Mouse (Mus musculus) liver, embryonic 12.5 days (tissue): Measurements from ENCODE around the gene Add3. TPM values are rescaled to one million over a fixed set of nuclear protein-coding genes. Genes with fewer than 3 reads are reported as not detected.

Source experiments
- ATAC-seq: fragments of 200-750 bp; cut with Nextera tagmentation; 2 replicates; pipeline ENCODE4 v1.8.0; 2017; ENCODE audit warnings: moderate number of reproducible peaks, mild to moderate bottlenecking, moderate library complexity
- H3K27ac ChIP-seq: fragments of 300-500 bp; sonication (generic); 2 replicates; pipeline ENCODE4 v1.5.1; 2016; ENCODE audit warnings: mild to moderate bottlenecking
- H3K27me3 ChIP-seq: fragments of 300-500 bp; sonication (generic); replicated peaks from 2 replicates; pipeline ENCODE4 v1.6.1; 2016; ENCODE audit warnings: mild to moderate bottlenecking, moderate library complexity
- H3K36me3 ChIP-seq: fragments of 300-500 bp; sonication (generic); 2 replicates; pipeline ENCODE4 v1.6.1; 2016; ENCODE audit warnings: mild to moderate bottlenecking, moderate library complexity
- H3K4me1 ChIP-seq: fragments of 300-500 bp; sonication (generic); 2 replicates; pipeline ENCODE4 v1.6.1; 2016
- H3K4me2 ChIP-seq: fragments of 300-500 bp; sonication (generic); 2 replicates; pipeline ENCODE4 v1.6.1; 2016; ENCODE audit warnings: mild to moderate bottlenecking, moderate library complexity
- H3K4me3 ChIP-seq: fragments of 300-500 bp; sonication (generic); 2 replicates; pipeline ENCODE4 v1.5.1; 2016; ENCODE audit warnings: mild to moderate bottlenecking, moderate library complexity
- H3K9ac ChIP-seq: fragments of 300-500 bp; sonication (generic); 2 replicates; pipeline ENCODE4 v1.6.1; 2016; ENCODE audit warnings: mild to moderate bottlenecking, moderate library complexity
- H3K9me3 ChIP-seq: fragments of 300-500 bp; sonication (generic); replicated peaks from 2 replicates; pipeline ENCODE4 v1.6.1; 2016; ENCODE audit warnings: mild to moderate bottlenecking, moderate library complexity
- WGBS: fragments of 180-500 bp; shearing (Covaris S2); methylation state at CpG from one replicate; pipeline ENCODE4 v1.1.7; 2016; ENCODE audit not compliant: insufficient replicate concordance; 5-methylcytosine and 5-hydroxymethylcytosine counted together
- polyA plus RNA-seq: library from polyadenylated mRNA; unstranded; fragments of >200 nt; fragmentation: Nextera tagmentation; extraction: Ambion mirVana; gene quantifications from 2 replicates; pipeline ENCODE4 v1.2.1, GENCODE M21; 2016

The Add3 gene
- polyA plus RNA-seq, 1 experiment from 2014 or later, result 42.2 TPM

DNA sequence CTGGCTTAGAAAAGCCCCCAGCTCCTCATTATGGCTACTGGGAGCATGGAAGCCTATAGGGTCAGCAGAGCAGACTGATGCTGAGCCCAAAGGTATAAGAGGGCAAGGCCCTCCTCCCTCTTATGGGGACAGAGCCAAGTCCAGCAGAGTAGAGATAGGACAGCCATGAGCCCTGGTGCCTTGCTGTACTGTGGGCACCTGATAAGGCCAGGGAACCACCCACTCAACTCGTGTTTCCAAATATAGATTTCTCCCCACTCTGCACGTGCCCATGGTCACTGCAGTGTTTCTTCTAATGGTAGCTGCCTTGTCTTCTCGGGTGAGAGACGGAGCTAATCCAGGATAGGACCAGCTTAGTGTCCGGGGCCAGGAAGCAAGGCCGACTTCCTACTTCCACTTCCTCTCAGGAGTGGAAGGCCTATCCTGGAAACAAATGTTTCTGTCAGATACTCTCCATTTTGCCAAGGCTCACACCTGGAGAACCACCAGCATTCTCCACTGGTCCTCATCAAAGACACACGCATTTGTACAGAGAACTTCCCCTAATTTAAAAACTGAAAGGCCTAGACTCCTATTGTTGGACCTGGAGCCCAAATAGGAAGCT lies 116.8 kb downstream of the Add3 start:
- peak overlapping the region; percentile 65 for H3K4me2 ChIP-seq
- H3K27ac ChIP-seq, result peak overlapping the region; percentile 98
- peak overlapping the region; percentile 20; the same call in 1 of the 2 replicates for H3K4me3 ChIP-seq
- no peaks in the 10 kb centered on the region for H3K36me3 ChIP-seq
- peak; percentile 90 for ATAC-seq
- H3K4me1 ChIP-seq, result peaks cover 72% of the 10 kb centered on the region
- H3K9ac ChIP-seq, result peak overlapping the region; percentile 64
- WGBS, result 23% methylated on average over 7 of the region's 7 CpGs
- peaks cover 10% of the 10 kb centered on the region for H3K27me3 ChIP-seq
- H3K9me3 ChIP-seq, result no peaks in the 10 kb centered on the region

DNA sequence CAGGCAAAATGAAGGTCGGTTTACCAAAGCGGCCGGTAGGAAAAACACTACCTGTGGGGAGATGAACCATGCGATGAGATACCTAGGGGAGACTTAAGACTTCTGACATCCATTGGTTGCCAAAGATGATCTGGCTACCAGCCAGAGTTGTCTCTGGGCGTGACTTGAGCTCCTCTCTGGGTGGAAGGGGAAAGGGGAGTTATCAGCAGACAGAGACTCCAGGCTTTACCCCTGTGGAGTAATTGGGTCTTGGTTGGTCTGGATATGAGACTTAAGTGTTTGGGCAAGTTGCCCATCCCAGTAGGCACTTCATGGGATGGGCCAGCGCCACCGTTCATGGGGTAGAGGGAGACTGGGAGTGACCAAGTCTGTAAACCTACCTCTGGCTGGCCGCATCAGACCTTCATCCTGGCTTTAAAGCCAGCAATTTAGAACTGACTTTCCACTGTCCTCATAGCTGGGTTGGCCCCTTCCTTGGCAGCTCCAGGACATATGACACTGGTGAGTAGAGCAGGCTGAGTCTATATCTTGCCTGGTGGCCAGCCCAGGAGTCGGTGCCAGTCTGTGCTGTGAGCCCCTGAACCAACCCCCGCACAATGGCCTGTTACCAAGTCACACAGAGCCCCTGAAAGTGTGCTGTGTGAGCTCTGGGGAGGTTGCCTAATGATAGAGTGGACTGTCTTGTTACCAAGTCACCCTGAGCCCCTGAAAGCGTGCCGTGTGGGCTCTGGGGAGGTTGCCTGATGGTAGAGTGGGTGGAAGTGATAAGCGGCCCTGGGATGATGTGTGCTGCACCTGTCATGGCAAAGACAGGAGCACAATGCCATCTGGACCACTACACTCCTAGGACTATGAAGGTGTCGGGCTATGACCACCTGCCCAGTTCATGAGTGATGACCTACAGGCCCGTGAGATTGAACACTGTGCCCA lies 117.7 kb downstream of the Add3 start:
- peak overlapping the region; percentile 65 for H3K4me2 ChIP-seq
- ATAC-seq, result peak; percentile 76
- no peaks in the 10 kb centered on the region for H3K36me3 ChIP-seq
- peaks cover 18% of the 10 kb centered on the region for H3K27me3 ChIP-seq
- peak overlapping the region; percentile 98 for H3K27ac ChIP-seq
- 61% methylated on average over 15 of the region's 15 CpGs for WGBS
- H3K4me1 ChIP-seq, result peaks cover 76% of the 10 kb centered on the region
- peak overlapping the region; percentile 66 for H3K9ac ChIP-seq
- no peaks in the 10 kb centered on the region for H3K9me3 ChIP-seq
- H3K4me3 ChIP-seq, result peak overlapping the region; percentile 20

DNA sequence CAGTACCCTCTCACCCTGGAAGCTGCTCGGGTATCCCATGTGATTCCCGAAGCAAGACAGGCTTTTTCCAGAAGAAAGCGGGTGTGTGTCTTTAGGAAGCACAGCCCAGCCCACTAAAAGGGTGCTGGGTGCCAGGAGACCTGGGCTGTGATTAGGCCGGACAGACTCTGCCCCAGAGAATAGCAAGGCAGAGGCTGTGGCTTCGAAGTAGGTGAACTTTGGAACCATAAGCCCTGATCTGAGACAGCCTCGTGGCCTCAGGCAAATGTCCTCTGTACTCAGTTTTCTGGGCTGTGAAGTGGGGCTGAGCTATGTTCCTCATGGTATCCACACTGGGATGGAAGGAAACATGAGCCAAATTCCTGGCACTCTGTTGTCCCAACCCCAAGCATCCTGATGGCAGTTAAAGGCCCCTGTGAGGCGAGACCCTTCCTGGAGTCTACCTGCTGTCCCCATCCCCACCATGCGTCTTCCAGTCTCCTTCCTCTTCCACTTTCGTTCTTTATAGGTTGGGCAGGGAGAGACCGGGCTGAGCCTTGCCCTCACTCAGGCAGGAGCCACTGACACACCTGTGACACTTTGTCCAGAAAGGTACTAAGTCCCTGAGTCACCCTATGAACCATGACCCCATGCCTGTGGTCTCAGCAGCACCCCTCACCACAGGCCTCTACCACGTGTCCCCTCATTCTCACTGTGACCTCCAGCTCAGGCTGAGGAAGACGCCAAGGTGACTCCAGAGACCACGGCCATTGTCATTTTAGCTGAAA lies 118.7 kb downstream of the Add3 start:
- WGBS, result 74% methylated on average over 13 of the region's 13 CpGs
- Histone ChIP-seq H3K27me3 (peaks cover 29% of the 10 kb centered on the region), H3K9me3 (no peaks in the 10 kb centered on the region), H3K27ac (peak overlapping the region; percentile 98), H3K4me2 (peak overlapping the region; percentile 65), H3K36me3 (no peaks in the 10 kb centered on the region), H3K4me1 (peaks cover 74% of the 10 kb centered on the region), H3K9ac (peak overlapping the region; percentile 66), H3K4me3 (peak overlapping the region; percentile 1; the same call in 1 of the 2 replicates)
- no peak for ATAC-seq

DNA sequence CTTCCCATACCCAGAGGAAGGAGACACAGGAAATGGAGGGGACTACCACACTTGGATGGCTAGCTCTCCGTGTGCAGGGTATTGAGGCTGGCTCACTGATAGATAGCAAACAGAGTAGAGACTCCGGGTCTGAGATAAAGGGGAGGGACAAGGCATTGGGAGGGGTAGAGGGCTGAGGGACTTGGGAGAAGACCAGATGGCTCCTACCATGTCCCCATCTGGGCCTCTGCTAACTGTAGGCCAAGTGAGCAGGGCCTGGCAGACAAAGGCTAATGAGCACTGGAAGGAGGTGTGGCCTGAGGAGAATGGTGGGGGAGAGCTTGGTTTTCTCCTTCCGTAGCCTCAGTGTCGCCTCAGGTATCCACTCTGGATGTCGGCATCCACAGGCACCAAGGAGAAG lies 119.3 kb downstream of the Add3 start:
- H3K36me3 ChIP-seq, result no peaks in the 10 kb centered on the region
- WGBS, result 42% methylated on average over 5 of the region's 5 CpGs
- H3K27ac ChIP-seq, result peak overlapping the region; percentile 98
- peak overlapping the region; percentile 66 for H3K9ac ChIP-seq
- H3K4me1 ChIP-seq, result peaks cover 75% of the 10 kb centered on the region
- peak overlapping the region; percentile 1; the same call in 1 of the 2 replicates for H3K4me3 ChIP-seq
- ATAC-seq, result peak; percentile 41
- peaks cover 35% of the 10 kb centered on the region for H3K27me3 ChIP-seq
- H3K4me2 ChIP-seq, result peak overlapping the region; percentile 65
- H3K9me3 ChIP-seq, result no peaks in the 10 kb centered on the region

DNA sequence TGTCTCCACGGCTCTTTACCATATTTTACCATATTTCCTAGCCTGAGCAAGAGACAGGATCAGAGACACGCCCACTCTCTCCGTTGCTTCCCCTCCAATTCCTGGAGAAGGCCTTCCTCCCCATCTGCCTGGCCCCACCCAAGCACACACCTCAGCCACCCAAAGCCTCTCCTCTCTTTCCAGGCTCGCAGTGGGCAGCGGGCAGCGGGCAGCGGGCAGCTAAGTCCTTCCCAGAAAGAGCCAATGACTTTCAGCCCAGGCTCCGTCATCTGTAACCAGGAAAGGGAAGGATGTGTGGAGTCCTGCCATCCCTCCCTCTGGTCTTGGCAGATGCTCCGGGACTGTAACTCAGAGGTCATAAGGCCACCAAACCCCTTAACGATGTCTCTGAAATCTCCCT lies 120.0 kb downstream of the Add3 start:
- WGBS, result 76% methylated on average over 10 of the region's 10 CpGs
- H3K36me3 ChIP-seq, result no peaks in the 10 kb centered on the region
- no peak for ATAC-seq
- no peaks in the 10 kb centered on the region for H3K9me3 ChIP-seq
- no peak overlapping the region for H3K4me3 ChIP-seq
- peaks cover 75% of the 10 kb centered on the region for H3K4me1 ChIP-seq
- peak overlapping the region; percentile 98 for H3K27ac ChIP-seq
- H3K9ac ChIP-seq, result no peak overlapping the region
- peaks cover 42% of the 10 kb centered on the region for H3K27me3 ChIP-seq
- H3K4me2 ChIP-seq, result peak overlapping the region; percentile 65

DNA sequence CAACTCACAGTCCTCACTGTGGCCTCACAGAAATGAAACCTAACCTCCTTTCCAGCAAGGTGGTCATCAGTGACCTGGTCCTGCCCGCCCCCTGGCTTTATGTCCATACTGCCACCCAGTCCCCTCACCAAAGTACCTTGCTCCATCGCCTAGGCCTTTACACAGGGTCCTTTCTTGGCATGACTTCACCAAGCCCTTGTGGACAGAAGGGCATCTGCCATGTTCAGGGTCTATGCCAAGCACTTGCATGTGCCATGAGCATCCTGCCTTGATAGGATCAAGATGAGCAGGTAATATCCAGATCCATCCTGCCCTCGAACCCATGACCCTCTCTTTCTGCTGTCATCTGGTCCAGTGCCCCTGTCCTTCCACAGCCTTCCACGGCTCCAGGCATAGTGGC lies 120.6 kb downstream of the Add3 start:
- 83% methylated on average over 4 of the region's 4 CpGs for WGBS

DNA sequence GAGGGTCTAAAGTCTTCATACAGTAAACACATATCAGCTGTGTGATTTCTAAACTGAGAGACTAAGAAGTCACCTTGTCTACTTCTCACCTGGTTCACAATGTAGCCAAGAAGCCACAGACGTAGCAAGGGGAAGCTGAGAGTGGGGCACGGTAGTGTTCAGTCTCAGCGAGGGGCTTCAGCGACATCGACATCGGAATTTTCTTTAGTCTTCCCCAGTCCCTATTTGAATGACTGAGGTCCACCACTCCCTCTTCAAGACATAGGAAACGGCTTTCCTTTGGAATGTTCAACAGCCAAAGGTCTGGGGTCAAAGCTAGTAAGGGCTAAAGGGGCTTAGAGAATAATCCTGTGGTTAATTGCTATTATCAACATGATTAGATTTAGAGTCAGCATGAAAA lies 121.8 kb downstream of the Add3 start:
- no peak overlapping the region for H3K4me2 ChIP-seq
- H3K4me3 ChIP-seq, result no peak overlapping the region
- peaks cover 60% of the 10 kb centered on the region for H3K27me3 ChIP-seq
- WGBS, result 78% methylated on average over 7 of the region's 7 CpGs
- H3K9ac ChIP-seq, result no peak overlapping the region
- no peaks in the 10 kb centered on the region for H3K36me3 ChIP-seq
- H3K27ac ChIP-seq, result no peak overlapping the region
- H3K9me3 ChIP-seq, result no peaks in the 10 kb centered on the region
- no peak for ATAC-seq
- H3K4me1 ChIP-seq, result peaks cover 57% of the 10 kb centered on the region

More for the DNA sequence above, 120.6 kb downstream of the Add3 start:
- H3K36me3 ChIP-seq, result no peaks in the 10 kb centered on the region
- no peak overlapping the region for H3K4me3 ChIP-seq
- no peaks in the 10 kb centered on the region for H3K9me3 ChIP-seq
- no peak overlapping the region for H3K9ac ChIP-seq
- no peak overlapping the region; the same call in 1 of the 2 replicates for H3K4me2 ChIP-seq
- H3K27ac ChIP-seq, result no peak overlapping the region; the same call in 1 of the 2 replicates
- H3K27me3 ChIP-seq, result peaks cover 48% of the 10 kb centered on the region
- peaks cover 69% of the 10 kb centered on the region for H3K4me1 ChIP-seq
- ATAC-seq, result no peak

DNA sequence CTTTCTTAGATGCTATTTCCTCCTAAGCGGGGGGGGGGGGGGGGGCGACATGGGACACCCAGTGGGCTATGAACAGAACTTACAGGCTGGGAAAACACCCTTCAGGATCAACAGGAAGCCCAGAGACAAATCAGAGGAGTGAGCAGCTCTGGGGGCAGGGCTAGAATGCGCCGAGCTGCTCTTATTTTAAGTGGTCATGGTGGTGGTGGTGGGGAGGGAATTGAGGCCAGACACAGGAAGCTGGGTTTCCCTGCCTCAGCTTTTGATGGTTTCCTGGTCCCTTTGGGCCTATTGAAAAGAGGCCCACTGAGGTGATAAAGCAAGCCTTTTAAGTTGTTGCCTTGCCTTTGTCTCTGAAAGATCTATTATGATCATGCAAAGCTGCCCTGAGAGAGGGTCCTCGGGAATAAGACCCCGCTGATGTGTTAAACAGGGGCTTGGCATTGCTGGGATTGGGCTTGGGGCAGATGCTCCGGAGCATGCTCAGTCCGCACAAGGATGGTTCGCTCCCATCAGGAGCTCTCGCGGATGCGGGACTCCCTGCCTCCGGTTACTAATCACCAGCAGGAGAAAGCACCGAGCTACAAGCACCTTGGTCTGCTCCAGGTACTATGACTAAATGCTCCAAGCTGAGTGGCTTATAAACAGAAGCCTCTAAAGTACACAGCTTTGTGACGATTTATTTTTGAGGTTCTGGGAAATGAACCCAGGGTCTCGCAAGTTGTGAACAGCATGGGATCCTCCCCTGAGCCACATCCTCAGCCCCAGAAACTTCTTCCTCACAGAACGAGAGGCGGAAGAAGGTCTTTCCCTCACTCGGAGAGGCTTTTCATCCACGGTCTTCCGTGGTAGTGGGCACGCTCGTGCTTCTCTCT lies 123.9 kb downstream of the Add3 start:
- Histone ChIP-seq H3K4me2 (peak overlapping the region; percentile 13), H3K27ac (no peak overlapping the region), H3K4me3 (no peak overlapping the region), H3K4me1 (peaks cover 36% of the 10 kb centered on the region), H3K9ac (no peak overlapping the region), H3K36me3 (no peaks in the 10 kb centered on the region), H3K9me3 (no peaks in the 10 kb centered on the region), H3K27me3 (peaks cover 71% of the 10 kb centered on the region)
- 20% methylated on average over 23 of the region's 23 CpGs for WGBS
- no peak for ATAC-seq

DNA sequence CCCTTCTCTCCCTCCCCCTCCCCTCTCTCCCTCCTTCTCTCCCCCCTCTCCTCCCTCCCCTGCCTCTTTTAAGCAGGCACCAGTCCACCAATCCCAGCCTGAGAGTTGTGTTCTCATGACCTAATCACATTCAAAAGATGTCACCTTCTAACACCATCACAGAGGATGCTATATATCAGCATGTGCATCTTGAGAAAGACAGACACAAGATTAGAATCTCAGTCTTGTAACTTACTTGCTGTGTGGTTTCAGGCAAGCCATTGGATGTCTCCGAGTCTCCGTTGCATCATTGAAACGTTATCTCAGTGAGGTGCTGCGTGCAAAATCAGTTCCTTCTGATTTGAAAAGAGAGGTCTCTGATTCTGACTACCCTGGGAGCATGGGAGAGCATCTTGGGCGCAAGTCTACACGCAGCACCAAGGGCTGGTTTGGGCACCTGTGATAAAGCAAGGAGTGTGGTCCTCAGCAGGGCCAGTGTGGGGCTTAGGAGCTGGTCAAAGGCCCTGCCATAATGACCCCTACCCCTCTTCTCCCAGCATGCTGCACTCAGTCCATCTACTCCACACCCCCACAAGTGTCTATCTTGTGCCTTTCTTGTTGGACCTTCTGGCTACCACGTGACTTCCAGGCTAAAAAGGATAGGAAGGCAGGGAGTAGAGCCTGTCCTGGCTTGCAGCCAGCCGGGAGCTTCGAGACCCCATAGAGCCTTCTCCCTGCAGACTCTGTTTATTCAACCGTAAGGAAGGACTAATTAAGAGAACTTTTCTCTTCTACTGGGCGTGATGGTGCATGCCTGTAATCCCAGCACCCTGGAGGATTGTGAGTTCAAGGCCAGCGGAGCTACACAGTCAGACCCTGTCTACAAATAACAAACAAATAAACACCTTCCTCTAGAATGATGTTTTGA lies 124.8 kb downstream of the Add3 start:
- Histone ChIP-seq H3K4me3 (no peak overlapping the region), H3K9ac (no peak overlapping the region), H3K4me2 (no peak overlapping the region), H3K4me1 (peaks cover 27% of the 10 kb centered on the region), H3K36me3 (no peaks in the 10 kb centered on the region), H3K27me3 (peaks cover 72% of the 10 kb centered on the region), H3K27ac (no peak overlapping the region), H3K9me3 (no peaks in the 10 kb centered on the region)
- WGBS, result 49% methylated on average over 12 of the region's 12 CpGs
- ATAC-seq, result no peak

DNA sequence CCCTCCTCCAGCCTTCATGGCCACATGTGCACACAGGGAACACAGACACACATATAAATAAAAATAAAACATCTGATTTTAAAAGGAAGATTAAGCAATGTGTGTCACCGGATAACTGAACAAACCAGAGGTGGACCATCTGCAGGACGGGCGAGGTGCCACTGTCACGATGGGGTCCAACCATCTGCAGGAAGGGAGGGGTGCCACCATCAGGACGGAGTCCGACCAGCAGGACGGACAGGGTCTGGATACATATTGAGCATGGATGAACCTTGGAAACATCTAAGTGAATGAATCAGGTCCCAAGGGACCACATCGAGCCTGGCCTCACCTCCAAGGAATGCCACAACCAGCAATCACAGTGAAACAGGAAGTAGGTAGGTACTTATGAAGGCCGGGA lies 127.1 kb downstream of the Add3 start:
- Histone ChIP-seq H3K27ac (no peak overlapping the region), H3K4me2 (no peak overlapping the region), H3K36me3 (no peaks in the 10 kb centered on the region), H3K4me1 (peaks cover 15% of the 10 kb centered on the region; the same call in 1 of the 2 replicates), H3K4me3 (no peak overlapping the region), H3K27me3 (peaks cover 78% of the 10 kb centered on the region), H3K9ac (no peak overlapping the region), H3K9me3 (no peaks in the 10 kb centered on the region)
- no peak for ATAC-seq
- 67% methylated on average over 9 of the region's 9 CpGs for whole genome bisulfite sequencing
